Mouse (Mus musculus): ENCODE data around the gene Dst.

GRCm38 (mm10) chr1:34158822-34159221 is 250.8 kb downstream of the Dst start:
- TF ChIP-seq CTCF (IDR thresholded peaks at IDR 0.05; ENCODE audit: control insufficient read depth, insufficient read depth, low read length) (no peak), POLR2A (IDR thresholded peaks at IDR 0.05; ENCODE audit: borderline replicate concordance, control insufficient read depth, low read depth, low read length) (no peak)
